Mouse (Mus musculus) stomach, postnatal 0 days (tissue): ENCODE measurements around the gene Tshz2.

Experiments used
- CTCF ChIP-seq: IDR thresholded peaks from 2 replicates; pipeline ENCODE4 v1.5.1; 2016; ENCODE audit warnings: antibody characterized with exemption, low read depth, mild to moderate bottlenecking, moderate library complexity
- EP300 ChIP-seq: optimal IDR thresholded peaks from 2 replicates; pipeline ENCODE3; 2016; ENCODE audit warnings: antibody characterized with exemption

- TF ChIP-seq CTCF (no peak), EP300 (no peak)
Observed at GRCm38 (mm10) chr2:169910606-169911005, 277.8 kb downstream of the Tshz2 start.
